Mouse (Mus musculus) neural tube, embryonic 11.5 days (tissue): Measurements from ENCODE around the gene Sox30. TPM values are rescaled to one million over a fixed set of nuclear protein-coding genes. Genes with fewer than 3 reads are reported as not detected.

Experiments
- ATAC-seq: fragments of 200-750 bp; cut with Nextera tagmentation; 2 replicates; pipeline ENCODE4 v1.8.0; 2017; ENCODE audit warnings: moderate number of reproducible peaks, mild to moderate bottlenecking, moderate TSS enrichment, moderate library complexity; ENCODE audit not compliant: insufficient read depth, low FRiP score, low TSS enrichment
- DNase-seq: peaks from one replicate; pipeline ENCODE4 v3.0.0-alpha.2; 2015; ENCODE audit warnings: low spot score
- H3K27ac ChIP-seq: fragments of 300-500 bp; sonication (generic); 2 replicates; pipeline ENCODE4 v1.5.1; 2014; ENCODE audit warnings: low read depth, mild to moderate bottlenecking, low read length
- H3K27me3 ChIP-seq: fragments of 300-500 bp; sonication (generic); 2 replicates; pipeline ENCODE4 v1.6.1; 2014; ENCODE audit warnings: mild to moderate bottlenecking, low read length, mixed read lengths; ENCODE audit not compliant: control insufficient read depth, insufficient read depth
- H3K36me3 ChIP-seq: fragments of 300-500 bp; sonication (generic); 2 replicates; pipeline ENCODE4 v1.6.1; 2014; ENCODE audit warnings: mild to moderate bottlenecking, low read length, moderate library complexity, mixed read lengths; ENCODE audit not compliant: control insufficient read depth, insufficient read depth
- H3K4me1 ChIP-seq: fragments of 300-500 bp; sonication (generic); 2 replicates; pipeline ENCODE4 v1.6.1; 2014; ENCODE audit warnings: low read length, mixed read lengths; ENCODE audit not compliant: control insufficient read depth, insufficient read depth
- H3K4me2 ChIP-seq: fragments of 300-500 bp; sonication (generic); 2 replicates; pipeline ENCODE4 v1.6.1; 2014; ENCODE audit warnings: low read depth, mild to moderate bottlenecking, moderate library complexity
- H3K4me3 ChIP-seq: fragments of 300-500 bp; sonication (generic); 2 replicates; pipeline ENCODE4 v1.5.1; 2014; ENCODE audit warnings: low read depth, low read length
- H3K9ac ChIP-seq: fragments of 300-500 bp; sonication (generic); 2 replicates; pipeline ENCODE4 v1.6.1; 2014; ENCODE audit warnings: mild to moderate bottlenecking, low read length
- H3K9me3 ChIP-seq: fragments of 300-500 bp; sonication (generic); 2 replicates; pipeline ENCODE4 v1.6.1; 2016; ENCODE audit warnings: low read length; ENCODE audit not compliant: control insufficient read depth
- WGBS: fragments of 180-500 bp; shearing (Covaris S2); extraction: QIAGEN DNeasy Blood & Tissue Kit; methylation state at CpG from one replicate; pipeline ENCODE4 v1.1.7; 2014; 5-methylcytosine and 5-hydroxymethylcytosine counted together
- polyA plus RNA-seq: library from polyadenylated mRNA; unstranded; fragments of >200 nt; fragmentation: Nextera tagmentation; extraction: Ambion mirVana; gene quantifications from 2 replicates; pipeline ENCODE4 v1.2.1, GENCODE M21; 2014

Gene Sox30
- polyA plus RNA-seq, 1 experiment from 2014 or later = 0.09 TPM

DNA sequence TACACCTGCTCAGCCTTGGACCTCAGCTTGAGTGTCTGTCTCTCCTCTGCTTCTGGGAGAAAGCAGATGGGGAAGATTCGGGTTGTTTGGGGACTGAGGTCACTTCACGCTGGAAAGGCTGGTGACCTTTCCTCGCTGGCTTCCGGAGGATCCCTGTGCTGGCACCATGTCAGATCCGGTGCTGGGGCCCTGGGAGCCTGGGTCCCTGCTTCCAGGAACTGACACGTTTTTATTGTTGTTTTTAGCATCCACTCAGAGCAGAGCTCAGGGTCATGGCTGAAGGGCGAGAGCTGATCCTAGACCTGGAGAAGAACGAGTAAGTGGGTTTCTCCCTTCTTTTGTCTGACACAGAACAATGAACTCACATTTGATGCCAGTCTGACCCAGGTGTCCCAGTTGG, 84.7 kb downstream of the Sox30 start:
- H3K27ac ChIP-seq = no peak overlapping the region
- DNase-seq (no peak), ATAC-seq (no peak)
- no peaks in the 10 kb centered on the region for H3K36me3 ChIP-seq
- 71% methylated on average over 8 of the region's 8 CpGs for WGBS
- H3K27me3 ChIP-seq = no peaks in the 10 kb centered on the region
- no peak overlapping the region for H3K4me3 ChIP-seq
- H3K9me3 ChIP-seq = no peaks in the 10 kb centered on the region
- H3K4me2 ChIP-seq = no peak overlapping the region
- peaks cover 8% of the 10 kb centered on the region; the same call in 1 of the 2 replicates for H3K4me1 ChIP-seq
- no peak overlapping the region for H3K9ac ChIP-seq

DNA sequence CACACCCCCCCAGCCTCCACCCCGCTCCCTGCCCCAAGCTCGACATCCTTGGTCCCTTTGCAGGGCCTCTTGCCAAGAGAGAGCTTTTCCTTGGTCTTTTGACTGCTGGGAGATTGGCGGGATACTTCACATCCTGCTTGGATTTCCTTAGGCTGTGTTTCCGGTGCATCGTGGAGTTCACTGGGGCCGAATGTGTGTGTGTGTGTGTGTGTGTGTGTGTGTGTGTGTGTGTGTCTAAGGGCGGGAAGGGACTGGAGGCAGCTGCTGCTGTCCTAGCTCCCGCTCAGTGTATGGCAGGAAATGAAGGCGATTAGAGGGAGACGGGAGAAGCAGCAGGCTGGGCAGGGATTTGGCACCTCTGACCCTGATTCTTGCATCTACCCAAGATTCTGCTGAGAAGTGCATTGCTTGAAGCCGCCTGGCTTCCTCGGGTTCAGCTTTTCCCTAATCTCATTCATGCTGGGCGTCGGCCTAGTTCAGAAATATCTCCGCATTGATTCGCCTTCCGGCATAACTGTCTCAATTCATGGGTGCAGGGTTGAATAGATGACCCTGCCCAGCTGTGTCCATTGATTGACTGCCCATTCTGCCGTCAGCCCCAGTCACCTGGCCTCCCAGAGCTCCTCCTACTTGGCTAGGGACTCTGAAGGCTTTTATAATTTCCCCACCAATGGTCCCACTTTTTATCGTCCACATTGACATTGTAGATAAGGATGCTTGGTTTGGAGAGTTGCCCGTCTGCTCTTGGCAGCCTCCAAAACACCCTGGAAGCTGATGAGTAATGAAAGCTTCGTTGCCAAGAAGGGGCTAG, 85.3 kb downstream of the Sox30 start:
- Histone ChIP-seq H3K4me1 (peaks cover 8% of the 10 kb centered on the region; the same call in 1 of the 2 replicates), H3K4me2 (no peak overlapping the region), H3K4me3 (no peak overlapping the region), H3K9ac (no peak overlapping the region), H3K27ac (0 out of 2 replicates have a peak overlapping the region, but pooled peaks have one; percentile 49), H3K9me3 (no peaks in the 10 kb centered on the region), H3K36me3 (no peaks in the 10 kb centered on the region), H3K27me3 (no peaks in the 10 kb centered on the region)
- no peak for DNase-seq
- WGBS = 65% methylated on average over 21 of the region's 21 CpGs
- ATAC-seq = no peak

Other genes starting within 250 kb of the Sox30 start
- gene Clint1, start 128.3 kb upstream of the Sox30 start, polyA plus RNA-seq = 67.7 and 68.8 TPM in 2 replicates
- gene Lsm11, start 35.4 kb upstream of the Sox30 start, polyA plus RNA-seq = 11.3 and 11.5 TPM in 2 replicates
- gene Thg1l, start 24.8 kb upstream of the Sox30 start, polyA plus RNA-seq = 14.1 and 14.9 TPM in 2 replicates
- gene Gm12166, start 72.0 kb downstream of the Sox30 start, polyA plus RNA-seq = 3.3 TPM in 2 replicates
- gene Adam19, start 75.7 kb downstream of the Sox30 start, polyA plus RNA-seq = 17.7 and 20.0 TPM in 2 replicates
- gene Nipal4, start 186.2 kb downstream of the Sox30 start, polyA plus RNA-seq = 0.64 and 0.69 TPM in 2 replicates